Mouse (Mus musculus) monocyte, adult 59 days (primary cell): Measurements from ENCODE around the gene Med14. TPM values are rescaled to one million over a fixed set of nuclear protein-coding genes. Genes with fewer than 3 reads are reported as not detected.

Experiments used
- total RNA-seq, 2 experiments: library from RNA; stranded (reverse); gene quantifications; one replicate each; pipeline ENCODE4 v1.2.4; 2023

Med14 gene
- 10 to 100 TPM; 25.2 to 29.1 TPM for total RNA-seq

DNA sequence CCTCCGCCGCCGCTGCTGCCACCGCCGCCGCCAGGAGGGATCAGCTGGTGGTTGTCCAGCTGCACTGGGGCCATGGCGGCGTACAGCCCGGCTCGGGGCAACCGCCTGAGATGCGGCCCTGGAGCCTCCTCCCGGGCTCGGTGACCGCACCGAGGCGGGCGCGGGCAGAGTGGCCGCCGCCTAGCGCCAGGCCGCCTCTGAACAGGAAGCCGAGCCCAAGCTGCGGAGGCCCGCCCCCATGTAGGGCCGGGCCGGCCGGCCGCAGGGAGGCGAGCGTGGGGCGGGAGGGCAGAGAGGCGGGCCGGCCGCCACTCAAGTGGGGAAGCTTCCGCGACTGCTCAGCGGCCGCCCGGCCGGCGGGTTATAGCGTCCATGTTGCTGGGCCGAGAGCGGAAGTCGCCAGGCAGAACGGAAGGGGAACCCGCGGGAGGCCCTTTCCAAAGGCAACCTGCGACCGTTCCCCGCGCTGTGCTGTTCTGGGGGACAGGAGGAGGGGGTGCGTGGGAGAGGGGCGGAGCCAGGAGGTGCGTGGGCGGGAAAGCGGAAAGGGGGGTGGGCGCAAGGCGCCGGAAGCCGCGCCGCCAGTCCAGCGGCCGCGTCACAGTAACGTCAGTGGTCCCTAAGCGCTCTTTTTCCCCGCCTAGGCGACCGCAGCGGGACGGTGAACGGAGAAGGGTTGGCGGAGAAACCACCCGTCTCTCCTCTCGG, at the start of gene Med14:
Gene Med14, minus strand, starts transcription at position 448 of the 708 bp plus-strand sequence.

DNA sequence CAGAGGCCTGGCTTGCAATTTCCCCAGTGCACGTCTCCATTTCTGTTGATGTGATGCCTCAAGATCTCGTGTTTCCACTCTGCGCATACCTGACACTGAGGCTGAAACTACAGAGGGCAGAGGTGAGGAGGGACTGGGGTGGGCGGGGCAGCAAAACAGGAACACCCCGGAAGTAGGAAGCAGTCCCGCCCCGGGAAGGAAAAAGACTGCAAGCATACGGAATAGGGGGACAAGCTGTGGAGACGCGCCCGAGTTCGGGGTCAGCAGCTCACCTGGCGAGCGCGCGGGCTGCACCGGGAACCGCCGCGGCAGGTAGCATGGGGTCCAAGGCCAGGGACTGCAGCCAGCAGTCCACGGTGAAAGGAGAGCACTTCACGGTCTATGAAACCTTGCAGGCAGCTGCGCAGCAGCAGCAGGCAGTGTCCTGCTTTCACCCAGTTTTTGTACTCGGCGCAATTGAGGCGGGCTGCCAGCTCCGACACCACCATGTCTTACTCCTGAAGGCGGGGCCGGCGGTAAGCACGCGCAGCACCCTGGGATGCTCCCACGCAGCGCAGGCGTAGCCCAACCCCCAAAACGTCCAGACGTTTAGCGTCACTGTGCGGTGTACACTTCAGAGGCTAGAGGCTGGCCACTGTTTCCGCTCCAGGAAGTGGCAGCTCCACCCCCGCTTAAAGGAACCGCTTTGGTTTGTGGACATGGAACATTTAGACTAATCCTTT, 88.7 kb downstream of the Med14 start, which contains the start of gene 1810030O07Rik:
Gene 1810030O07Rik, minus strand, starts transcription at position 615 of the 722 bp plus-strand sequence.

Other genes starting within 250 kb of the Med14 start
- 100 to 1,000 TPM; 105 to 111 TPM for gene Atp6ap2, start 174.3 kb downstream of the Med14 start, total RNA-seq
- gene 1810030O07Rik, start 88.4 kb downstream of the Med14 start, total RNA-seq, result 10 to 100 TPM; 19.4 to 25.7 TPM